Mouse (Mus musculus) adrenal gland, adult (tissue): ENCODE measurements around the gene Bcl2l14.

Experiments
- DNase-seq, 2 experiments: peaks; one replicate each; pipeline ENCODE4 v3.0.0; 2022 to 2023; ENCODE audit warnings: low spot score in 1 of 2; ENCODE audit not compliant: inconsistent age in 2 of 2

The Bcl2l14 gene

DNA sequence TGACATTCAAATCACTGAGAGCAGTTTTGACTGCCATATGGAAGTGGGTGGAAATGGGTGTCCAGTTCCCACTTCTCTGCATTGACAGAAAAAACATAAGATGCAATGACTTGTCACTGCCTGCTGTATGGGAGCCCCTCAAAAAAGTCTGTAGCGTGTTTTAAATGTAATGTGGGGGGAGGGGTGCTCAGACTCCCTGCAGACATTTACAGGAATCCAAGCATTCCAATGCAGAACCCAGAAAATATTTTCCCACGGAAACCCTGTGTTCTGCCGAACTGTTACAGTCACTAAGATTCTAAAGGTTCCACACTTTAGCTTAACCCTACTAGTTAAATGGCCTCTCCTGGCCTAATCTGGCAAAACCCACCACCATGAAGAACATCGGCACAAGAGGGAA, at the start of gene Bcl2l14:
Bcl2l14 (plus strand) TSS at position 301 of the 400 bp plus-strand sequence.
- no peak for DNase-seq

DNA sequence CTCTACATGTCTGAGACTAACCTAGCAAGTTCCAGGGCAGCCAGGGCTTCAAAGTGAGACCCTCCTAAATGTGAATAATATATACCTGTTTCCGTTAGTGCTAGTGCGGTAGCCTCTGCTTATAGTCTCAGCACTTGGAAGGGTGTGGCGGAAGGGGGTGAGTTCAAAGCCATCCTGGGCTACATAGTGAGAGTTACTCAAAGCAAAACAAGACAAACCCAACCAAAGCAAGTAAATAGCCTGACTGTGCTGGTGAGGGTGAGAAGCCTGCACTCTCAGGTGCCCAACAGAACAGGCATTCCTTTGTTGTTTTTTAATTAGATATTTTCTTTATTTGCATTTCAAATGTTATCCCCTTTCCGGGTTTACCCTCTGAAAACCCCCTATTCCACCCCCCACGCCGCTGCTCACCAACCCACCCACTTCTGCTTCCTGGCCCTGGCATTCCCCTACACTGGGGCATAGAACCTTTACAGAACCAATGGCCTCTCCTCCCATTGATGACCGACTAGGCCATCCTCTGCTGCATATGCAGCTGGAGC, 47.5 kb upstream of the Bcl2l14 start:
- DNase-seq: no peak

DNA sequence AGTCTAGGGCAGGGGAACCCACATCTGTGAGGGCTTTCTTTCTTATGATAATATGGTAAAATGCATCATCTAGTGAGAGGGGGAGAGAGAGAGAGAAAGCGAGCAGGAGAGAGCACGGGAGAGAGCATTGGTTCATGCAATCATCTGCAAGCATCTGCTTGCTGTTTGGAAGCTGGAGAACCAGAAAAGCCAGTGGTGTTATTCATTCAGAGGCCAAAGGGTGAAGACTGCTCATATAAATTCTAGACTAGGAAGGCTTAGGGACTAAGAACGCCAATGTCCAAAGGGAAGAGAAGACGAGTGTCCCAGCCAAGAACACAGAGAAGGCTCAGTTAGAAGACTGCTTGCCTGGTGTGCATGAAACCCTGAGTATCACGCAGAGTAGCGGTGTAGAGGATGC, 43.2 kb upstream of the Bcl2l14 start:
- no peak for DNase-seq

DNA sequence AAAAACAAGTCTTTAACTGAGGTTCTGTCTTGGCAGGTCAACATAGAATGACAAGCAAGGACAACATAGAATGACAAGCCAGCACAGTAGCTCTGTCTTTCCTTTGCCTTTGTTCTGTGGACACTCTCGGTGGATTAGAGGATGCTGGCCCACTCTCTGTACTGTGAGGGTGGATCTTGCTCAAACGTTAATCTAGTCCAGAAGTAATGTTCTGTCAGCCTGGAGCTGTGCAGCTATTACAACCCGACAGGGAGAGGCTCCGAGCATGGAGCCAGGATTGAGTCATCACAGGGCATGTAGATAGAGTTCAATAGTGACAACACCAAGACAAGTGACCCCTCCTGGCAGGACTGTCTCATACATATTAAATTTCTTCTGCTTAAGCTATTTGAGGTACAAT, 42.4 kb upstream of the Bcl2l14 start:
- DNase-seq: peak; percentile 23 to 65

DNA sequence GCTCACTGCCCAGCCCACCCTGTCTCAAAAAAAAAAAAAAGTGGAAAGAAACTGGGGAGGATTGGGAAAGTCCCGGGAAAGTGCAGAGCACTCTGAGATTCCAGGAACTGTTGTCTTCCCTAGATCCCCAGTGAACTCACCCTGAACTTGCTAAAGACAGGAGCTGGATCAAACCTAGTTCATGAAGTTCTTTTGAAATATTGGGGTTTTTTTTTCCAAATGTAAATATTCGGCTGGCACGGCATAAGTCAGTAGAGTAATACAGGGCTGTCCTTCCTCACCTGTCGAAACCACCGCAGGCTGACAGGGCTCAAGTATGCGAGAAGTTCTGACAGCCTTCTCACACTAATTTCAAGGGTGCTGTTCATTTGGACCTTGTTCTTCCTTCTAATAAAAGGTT, 38.5 kb upstream of the Bcl2l14 start:
- DNase-seq: no peak

DNA sequence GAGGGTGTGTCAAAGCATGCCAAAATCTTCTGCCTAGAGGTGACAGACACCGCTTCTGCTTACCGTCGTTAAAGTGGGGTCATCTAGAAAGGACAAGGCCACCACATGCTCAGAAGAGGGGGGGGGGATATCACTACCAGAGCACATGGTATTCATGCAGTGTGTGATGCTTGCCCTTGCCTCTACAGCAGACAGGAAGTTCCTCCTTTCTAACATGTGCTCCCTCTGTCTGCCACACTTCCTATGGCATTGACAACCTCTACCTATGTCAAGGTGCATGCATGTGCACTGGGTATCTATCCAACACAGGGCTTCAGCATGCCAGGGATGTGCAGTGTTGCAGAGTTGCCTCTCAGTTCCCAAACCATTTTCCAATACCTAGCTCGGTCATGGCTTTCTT, 36.0 kb upstream of the Bcl2l14 start:
- no peak for DNase-seq

DNA sequence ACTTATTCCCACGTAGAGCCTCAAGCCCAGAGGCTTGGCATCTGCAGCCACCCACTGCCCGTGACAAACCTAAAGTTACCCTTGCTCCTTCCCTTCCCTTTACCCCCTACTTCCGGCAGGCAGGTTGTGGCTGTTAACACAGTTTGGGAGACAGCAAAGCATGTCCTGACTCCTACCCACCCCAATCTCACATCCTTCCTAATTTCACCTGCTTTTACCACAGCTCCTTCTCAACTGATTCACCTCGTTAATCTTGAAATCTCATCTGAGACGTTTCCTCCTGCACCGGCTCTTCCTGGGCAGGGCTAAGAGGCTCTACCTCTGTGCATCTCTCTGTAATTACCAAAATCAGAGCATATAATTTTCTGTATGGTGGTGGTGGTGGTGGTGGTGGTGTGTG, 31.5 kb upstream of the Bcl2l14 start:
- DNase-seq: no peak

DNA sequence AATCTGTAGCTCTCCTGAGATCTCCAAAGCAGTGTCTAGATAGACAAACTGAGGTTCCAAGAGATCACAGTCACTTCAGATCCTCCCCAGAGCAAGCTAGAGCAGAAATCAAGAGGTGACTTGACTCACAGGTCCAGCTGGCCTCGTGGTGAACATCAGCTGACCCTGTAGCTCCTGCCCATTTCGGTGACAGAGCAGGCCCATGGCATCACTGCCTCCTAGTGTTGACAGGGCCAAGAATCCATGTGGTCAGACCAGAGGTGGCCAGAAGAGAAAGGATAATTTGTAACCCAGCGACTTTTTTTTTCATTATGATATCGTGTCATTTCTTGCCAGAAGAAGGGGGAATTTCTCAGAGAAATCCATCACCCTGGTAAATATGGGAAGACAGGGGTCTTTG, 30.2 kb upstream of the Bcl2l14 start:
- peak in 1 of 2 experiments; percentile 52 for DNase-seq

DNA sequence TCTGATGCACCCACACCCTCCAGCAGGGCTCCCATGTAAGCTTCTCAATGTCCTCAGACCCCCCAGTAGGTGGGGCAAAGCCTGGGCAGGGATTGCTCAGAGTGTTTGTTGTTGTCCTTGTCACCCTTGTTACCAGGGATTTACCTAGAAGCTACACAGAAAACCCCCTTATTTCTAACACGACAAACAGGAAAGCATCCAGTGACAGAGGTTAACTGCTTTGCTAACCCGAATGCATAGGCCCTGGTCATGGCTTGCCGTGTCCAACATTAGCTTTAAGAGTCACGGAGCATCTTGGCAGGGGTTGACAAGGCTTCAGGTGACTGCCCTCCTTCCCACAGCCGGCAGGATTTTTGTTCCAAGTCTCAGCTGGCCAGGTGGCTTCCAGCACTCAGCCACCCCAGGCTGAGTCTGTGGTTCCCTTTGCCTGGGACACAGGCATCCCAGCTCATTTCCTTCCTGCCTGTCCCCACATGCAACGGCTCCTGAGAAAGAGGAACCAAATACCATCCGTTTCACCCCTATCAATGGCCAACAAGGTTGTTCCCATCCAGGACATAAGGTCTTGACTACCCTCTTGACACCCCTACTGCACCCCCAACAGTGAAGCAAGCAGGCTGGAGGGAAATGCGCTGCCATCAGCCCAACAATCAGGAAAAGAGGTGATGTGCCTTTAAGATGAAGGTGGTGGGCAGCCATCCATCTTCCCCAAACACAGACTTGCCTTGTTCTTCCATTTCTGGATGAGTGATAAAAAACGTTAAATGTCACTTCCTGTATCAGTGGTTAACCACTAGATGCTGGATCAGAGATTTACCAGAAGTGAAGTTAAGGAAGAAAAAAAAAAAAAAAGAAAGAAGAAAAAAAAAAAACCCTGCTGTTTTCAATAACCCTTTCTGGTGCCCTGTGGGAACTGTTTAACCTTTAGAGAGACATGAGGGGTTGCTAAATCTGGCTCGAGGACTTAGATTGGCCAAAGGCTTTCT, 29.5 kb upstream of the Bcl2l14 start:
- DNase-seq: peak in 1 of 2 experiments; percentile 48

DNA sequence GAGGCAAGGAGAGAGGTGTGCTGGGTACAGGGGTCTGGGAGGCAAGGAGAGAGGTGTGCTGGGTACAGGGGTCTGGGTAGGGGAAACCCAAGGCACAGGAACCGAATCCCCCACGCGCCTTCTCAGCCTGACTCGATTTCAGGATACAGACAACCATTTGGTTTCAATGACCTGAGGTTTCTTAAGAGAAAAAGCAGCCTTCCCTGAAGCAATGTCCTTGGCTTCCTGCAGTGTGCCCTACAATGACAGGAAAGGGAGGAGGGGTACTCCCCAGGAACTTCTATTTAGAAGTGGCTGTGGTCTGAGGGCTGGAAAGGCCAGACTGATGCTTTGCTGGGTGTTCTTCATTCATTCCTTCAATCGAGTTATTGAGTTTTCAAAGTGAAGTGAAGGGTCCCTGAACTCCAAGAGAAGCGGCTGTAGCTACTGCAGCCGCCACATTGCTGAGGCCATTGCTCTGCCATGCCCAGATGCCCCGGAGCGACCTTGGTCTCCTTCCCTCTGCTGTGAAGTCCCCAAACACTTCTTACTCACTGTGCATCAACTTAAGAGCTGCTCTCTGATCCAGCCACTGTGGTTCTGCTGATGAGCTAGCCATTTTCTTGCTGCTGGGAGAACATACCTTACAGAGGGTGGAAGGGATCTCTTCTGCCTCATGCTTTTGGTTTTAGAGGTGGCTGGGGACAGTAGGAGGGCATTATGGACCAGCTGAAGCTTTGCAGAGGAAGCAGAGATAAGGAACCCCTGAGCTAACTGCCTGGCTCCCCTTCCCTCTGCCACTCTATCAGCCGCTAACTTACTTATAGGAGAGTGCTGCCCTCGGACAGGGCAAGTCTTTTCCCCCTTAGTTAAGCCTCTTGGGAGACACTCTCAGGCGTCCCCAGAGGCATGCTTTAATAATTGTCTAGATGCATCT, 28.5 kb upstream of the Bcl2l14 start:
- peak in 1 of 2 experiments; percentile 51 for DNase-seq

DNA sequence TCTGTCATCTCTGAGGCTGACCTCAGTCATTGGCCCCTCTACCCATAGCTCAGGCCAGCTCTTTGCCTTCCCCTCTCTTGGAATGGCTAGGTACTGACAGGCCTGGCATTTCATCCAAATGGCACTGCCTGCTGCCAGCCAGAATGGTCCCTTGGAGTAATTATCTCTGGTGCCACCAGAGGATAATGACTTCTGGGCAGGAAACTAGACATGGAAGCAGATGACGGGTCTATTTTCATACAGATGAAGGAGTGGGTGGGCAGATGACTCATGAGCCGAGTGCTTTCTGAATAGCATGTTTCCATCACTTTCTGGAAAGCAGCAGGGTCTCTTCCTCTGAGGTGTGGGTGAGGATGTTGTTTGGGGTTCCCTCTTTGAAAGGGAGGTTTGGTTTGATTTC, 23.2 kb upstream of the Bcl2l14 start:
- DNase-seq: no peak

DNA sequence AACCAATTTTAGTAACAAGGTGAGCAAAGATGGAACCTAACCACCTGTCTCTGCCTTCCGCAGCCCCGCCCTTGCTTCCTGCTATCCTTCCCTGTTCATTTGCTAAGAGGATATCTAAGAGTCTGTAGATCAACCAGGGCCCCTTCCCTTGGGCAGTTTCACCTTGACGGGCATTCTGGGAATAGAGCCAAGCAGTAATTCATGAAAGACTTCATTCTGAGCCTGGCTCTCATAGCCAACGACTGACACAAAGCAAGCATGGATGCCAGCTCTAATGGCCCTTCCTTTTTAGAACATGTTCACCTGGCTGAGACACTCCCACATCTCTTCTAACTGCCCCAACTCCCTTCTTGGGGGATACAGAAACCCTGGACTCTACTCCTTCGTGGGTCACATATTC, 18.9 kb upstream of the Bcl2l14 start:
- DNase-seq: peak in 1 of 2 experiments; percentile 75

DNA sequence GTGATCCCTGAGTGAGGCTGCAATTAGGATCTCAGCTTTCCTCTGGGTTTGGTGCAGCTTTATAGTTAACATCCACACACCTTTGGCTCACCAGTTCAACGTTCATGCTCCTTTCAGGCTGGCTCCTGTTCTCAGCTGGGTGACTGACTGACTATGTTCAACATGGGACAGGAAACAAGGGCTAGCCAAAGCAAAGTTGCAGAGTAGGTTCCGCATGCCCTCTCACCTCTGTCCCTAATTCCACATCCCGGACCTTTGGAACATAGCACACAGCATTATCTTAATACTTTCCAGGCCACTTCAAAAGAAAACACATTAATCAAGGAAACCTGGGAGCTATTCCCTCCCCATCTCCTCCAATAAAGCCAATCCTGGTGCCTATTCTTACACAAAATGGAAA, 18.3 kb upstream of the Bcl2l14 start:
- no peak for DNase-seq

DNA sequence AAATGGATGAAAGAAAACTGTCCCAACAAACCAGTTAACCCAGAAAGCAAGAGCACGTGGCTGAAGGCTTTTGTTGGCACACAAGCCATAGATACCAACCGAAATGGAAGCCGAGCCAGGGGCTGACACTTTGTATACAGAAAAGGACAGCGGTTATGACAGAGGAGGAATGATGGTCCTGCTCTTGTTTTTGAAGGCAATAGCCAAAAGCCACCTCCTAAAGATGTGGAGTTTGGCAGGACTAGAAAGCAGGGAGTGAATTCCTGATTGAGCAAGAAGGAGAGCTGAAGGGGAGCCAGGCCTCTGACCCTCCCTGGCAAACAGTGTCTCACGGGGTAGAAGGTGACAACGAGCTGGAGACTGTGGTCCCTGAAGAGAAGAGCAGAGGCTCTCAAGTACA, 14.7 kb upstream of the Bcl2l14 start:
- peak in 1 of 2 experiments; percentile 40 for DNase-seq

DNA sequence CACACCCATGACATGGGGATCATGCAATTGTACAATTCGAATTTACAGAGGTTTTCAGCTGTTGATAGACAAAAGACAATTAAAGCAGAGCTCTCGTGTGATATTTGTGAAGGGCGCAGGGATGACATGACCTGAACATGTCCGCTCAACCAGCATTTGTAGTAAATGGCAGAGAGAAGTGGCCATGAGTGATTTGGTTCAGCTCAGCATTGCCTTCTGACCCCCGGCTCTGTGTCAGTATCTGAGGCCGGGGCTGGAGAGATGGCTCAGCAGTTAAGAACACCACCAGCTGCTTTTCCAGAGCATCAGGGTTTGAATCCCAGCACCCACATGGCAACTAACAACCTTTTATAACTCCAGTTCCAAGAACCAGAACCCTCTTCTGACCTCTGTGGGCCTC, 10.2 kb upstream of the Bcl2l14 start:
- no peak for DNase-seq

DNA sequence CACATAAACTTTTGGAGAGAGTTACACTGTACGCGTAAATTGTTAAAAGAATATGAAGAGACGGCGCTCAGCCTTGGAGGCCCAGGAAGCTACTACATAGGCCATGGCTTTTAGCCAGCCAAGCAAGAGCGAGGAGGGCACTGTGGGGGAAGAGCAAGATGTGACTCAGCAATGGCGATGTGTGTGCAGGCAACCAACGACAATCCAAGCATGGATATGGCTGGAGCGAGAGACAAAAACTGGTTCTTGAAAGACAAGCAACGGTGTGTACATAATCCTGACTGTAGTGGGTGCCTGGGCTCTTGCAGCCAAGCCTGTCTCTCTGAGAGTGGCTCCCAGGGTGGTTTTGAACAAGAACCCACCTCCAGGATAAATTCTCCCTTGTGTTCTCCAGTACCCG, 8.7 kb upstream of the Bcl2l14 start:
- DNase-seq: peak; percentile 53 to 71

DNA sequence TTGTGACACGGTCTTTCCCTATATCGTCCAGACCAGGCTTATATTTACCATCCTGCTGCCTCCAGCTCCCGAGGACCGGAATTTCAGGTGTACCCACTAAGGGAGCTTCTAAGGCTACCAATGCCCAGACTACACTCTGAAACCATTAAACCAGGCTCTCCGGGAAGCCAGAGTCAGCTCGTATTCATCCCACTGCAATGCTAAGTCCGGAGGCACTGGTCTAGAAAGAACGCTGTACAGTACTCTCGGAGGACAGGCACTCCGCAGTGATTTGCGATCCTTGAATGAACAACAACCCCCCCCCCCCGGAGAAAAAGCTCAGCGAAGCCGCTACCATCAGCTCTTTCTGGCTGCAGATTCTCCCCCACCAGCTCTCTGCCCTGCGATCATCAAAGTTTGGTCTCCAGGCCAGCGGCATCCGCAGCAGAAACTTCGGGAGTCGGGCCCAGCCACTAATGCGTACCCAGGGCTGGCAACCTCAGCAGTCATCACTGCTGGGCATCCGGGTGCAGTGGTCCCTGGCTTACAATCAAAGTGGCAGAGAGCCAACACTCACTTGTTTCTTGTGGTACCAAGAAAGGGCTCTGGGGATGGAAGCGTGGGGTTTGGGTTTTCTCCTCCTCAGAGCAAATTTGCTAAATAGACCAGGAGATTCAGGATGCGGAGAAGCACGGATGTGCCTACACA, 7.6 kb upstream of the Bcl2l14 start:
- DNase-seq: no peak

DNA sequence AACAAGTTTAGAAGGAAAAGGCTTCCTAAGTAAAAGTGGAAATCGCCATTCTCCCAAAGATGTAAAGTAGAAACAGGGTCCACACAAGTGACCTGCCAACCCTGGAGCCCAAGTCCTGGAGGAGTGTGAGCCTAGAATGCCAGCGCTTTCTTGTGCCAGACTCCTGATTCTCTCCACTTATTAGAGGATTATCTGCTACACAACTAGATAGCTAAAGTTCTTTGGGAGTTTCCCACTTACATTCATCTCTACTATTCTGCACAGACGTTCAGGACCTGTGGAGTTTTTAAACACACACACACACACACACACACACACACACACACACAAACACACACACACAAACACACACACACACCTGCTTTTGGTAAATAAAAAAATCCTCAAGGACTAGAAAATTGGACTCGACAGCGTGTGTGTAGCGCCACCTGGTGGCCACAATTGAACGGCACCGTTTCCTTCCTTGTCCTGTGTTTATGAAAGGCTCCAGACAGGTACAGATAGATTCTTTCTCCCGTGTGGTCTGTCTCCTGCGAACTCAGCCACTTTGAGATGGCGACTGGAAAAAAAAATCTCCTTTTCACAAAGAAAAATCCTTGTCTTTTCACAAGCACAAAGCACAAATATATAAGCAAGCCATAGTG, 6.7 kb upstream of the Bcl2l14 start:
- DNase-seq: peak; percentile 66 to 93

DNA sequence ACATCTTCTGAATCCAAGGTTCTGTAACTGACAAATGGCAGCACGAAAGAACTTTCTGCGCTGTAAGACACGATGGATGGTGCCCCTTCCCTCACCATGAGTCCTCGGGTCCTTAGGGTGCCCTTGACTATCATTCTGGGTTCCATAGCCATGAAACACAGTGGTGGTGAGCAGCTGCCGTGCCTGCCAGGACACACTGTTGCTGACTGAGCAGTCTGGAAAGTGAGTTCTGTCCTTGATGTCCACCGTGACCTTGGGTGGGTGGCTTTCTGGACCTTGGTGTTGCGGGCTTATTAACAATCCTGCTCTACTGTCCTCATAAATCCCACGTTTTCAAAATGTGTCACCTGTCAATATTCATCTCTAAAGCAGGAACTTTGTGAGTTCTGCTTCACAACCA, 6.2 kb upstream of the Bcl2l14 start:
- peak; percentile 29 to 43 for DNase-seq

DNA sequence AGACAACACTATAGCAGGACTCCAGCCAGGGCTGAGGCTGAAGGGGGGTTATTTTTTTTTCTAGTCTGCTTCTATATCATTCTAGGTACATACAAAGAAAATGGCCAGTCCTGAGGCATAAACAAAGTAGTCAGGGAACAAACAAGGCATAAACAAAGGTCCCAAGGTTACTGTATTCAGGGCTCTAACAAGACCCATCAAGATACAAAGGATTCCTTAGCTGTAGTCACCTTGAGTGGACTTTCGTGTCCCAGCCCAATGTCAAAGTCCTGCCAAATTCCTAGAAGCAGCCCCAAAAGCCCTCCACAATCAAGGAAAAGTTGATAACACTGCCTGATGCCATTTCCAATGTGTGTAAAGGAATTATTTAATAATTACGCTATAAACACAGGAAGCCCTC, 5.3 kb upstream of the Bcl2l14 start:
- no peak for DNase-seq
